Mouse (Mus musculus): ENCODE measurements around the gene Pi4k2a.

DNA sequence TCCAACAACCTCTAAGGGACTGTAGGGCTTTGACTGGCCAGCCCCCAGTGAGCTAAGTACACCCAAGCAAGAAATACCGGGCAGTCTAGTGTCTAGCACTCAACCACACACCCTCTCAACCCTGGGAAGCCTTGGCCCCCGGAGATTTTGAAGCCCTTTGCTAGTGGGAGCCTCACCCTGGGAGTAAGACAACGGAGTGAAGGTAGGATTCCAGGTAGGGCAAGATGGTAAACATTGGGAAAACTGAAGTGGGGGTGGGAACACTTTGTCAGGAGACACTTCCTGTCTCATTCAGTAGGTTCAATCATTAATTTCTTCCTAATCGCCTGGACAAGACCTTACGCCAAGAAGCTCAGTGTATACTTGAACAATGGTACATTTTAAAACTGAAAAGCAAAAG, 36.8 kb downstream of the Pi4k2a start:
- TF ChIP-seq ZNF384 (IDR thresholded peaks at IDR 0.05; ENCODE audit: low read depth, low read length), result no peak
- TF ChIP-seq MAFK (IDR thresholded peaks at IDR 0.05; ENCODE audit: insufficient read depth, low read depth, low read length), result no peak
- TF ChIP-seq ZC3H11A (IDR thresholded peaks at IDR 0.05; ENCODE audit: borderline replicate concordance, low read depth, low read length), result no peak

All from ES-E14 (cell line).